Mouse (Mus musculus) right cerebral cortex, postnatal 4 days (tissue): Measurements from ENCODE around the gene Olfr952.

ENCODE experiments used
- DNase-seq: peaks from one replicate; pipeline ENCODE4 v3.0.0-alpha.2; 2022

Olfr952 gene

GRCm38 (mm10) chr9:39427048-39427447 lies at the start of gene Olfr952:
Gene Olfr952, minus strand, starts transcription at chr9:39427148.
- DNase-seq = no peak

DNA sequence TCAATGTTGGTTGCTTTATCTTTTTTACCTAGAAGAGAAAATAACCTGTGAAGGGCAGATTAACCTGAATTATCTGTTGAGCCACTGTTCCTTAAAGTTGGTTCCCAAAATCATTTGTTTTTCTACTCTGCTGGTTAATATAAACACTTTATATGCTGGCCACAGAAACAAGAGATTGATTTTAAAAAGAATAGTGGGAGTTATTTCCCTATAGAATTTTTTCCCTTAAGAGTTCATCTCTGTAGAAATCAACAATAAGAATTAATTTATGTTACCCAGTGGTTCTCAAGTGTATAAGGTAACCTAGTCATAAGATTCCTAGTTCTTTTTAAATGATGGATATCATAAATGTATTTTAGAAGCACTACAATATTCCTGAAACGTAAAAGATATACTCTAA lies 44.9 kb upstream of the Olfr952 start, which contains the start of gene Olfr955:
Gene Olfr955 (minus strand): TSS at position 101 of the 400 bp plus-strand sequence.
- DNase-seq = no peak

DNA sequence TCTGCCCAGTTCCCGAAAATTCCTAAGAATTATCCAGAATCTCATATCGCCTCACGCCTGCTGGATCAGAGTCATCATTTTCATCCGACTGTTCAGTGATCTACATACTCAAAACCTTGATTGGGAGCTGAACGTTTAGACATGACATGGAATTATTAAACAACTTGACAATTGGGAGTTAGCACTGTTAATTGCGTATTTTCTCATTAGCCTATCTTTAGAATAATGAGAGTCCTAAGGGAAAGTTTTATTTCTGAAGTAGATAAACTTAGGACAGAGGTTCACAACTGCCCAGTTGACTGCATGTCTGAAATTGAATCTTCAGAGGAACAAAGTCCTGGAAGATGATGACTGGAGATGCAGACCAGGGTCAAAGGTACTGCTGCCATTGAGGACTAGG lies 29.5 kb upstream of the Olfr952 start, which contains the start of gene Olfr954:
Gene Olfr954 (plus strand): TSS at position 301 of the 400 bp plus-strand sequence.
- no peak for DNase-seq

- DNase-seq = no peak
Measured at GRCm38 (mm10) chr9:39387110-39387509, 39.8 kb downstream of the Olfr952 start, which contains the start of gene Olfr951. Gene Olfr951, plus strand, starts transcription at chr9:39387410.
